Mouse (Mus musculus) G1E (cell line): Measurements from ENCODE around the gene Sst.

Experiments
- CTCF ChIP-seq: IDR thresholded peaks from 2 replicates; pipeline ENCODE4 v1.5.1; 2012; ENCODE audit warnings: low read depth, low read length, inconsistent platforms, mixed read lengths
- GATA1 ChIP-seq: IDR thresholded peaks from 2 replicates; pipeline ENCODE4 v1.6.1; 2012; ENCODE audit warnings: borderline replicate concordance, low read length, inconsistent platforms, mixed read lengths
- GATA2 ChIP-seq: IDR thresholded peaks from 2 replicates; pipeline ENCODE4 v1.6.1; 2012; ENCODE audit warnings: low read depth, low read length, inconsistent platforms, borderline replicate concordance
- POLR2AphosphoS5 ChIP-seq: IDR thresholded peaks from 2 replicates; pipeline ENCODE4 v1.6.1; 2012; ENCODE audit warnings: low read depth, low read length, inconsistent platforms; ENCODE audit not compliant: insufficient replicate concordance
- TAL1 ChIP-seq: conservative IDR thresholded peaks from 2 replicates; pipeline ENCODE4 v1.6.1; 2012; ENCODE audit warnings: low read depth, low read length, inconsistent platforms, mixed read lengths

DNA sequence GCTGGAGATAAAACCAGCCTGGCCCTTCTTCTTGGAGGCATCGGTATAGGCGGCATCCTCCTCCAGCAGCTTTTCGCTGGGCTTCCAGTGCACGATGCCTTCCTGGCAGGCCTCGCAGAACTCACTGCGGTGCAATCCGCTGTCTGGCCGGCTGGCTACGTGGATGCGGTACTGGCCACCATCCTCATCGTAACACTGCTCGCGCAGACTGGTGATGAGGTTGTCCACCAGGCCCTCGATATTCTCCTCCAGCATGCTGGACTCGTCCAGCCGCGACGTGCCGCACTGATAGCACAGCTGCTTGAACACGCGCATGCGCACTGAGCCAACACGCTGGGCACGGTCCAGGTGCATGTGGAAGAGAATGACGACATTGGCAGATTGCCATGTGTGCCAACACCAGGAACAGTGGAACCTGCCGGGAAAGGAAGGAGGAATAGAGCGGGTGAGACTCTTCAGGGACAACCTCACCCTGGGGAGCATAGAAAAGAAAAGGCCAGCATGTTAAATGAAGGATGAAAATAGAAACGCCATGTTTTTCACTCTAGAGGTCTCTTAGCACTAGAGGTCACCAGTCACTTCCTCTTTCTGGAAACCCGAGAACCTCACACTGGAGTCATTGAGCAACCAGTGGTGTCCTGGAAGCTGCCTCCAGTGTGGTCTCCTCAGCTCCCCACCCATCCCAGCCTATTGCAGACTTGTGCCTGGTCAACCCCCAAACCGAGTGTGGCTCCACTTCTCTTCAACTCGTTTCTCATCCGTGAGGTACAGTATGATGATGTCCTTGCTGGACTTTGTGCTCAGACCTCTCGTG, 36.8 kb upstream of the Sst start:
- TF ChIP-seq POLR2AphosphoS5 (no peak), CTCF (no peak), GATA1 (no peak), GATA2 (no peak), TAL1 (no peak)
